Mouse (Mus musculus) lung, adult 2 months (tissue): ENCODE data around the gene Cipc.

ENCODE experiments used
- CTCF ChIP-seq: fragments of 200-500 bp; IDR thresholded peaks from 2 replicates; pipeline ENCODE4 v1.5.1; 2011; ENCODE audit warnings: mild to moderate bottlenecking, low read length, control low read depth; ENCODE audit not compliant: insufficient read depth
- POLR2A ChIP-seq: fragments of 200-500 bp; IDR thresholded peaks from 2 replicates; pipeline ENCODE4 v1.6.1; 2011; ENCODE audit warnings: low read depth, mild to moderate bottlenecking, control low read depth, low read length, borderline replicate concordance; ENCODE audit errors: extremely low read depth

DNA sequence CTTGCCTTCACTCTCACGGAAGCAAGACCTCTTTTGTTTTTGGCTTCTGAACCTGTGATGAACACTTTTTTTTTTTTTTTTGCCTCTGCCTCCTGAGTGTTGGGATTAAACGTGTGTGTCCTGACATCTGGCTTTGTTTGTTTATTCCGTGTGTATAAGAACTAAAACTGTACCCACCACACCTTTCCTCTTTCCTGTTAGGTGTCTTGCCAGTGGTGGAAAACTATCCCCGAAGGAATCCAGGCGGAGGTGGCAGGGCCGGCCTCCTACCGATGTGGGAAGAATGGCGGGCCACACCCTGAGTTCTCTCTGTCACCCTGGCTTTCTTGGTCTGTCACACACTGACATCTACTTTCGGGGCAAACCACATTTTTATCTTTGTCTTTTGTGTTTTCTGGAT lies 8.3 kb upstream of the Cipc start:
- TF ChIP-seq POLR2A, result no peak
- TF ChIP-seq CTCF, result no peak
